Mouse (Mus musculus) thymus, postnatal 14 days (tissue): ENCODE data around the gene Alk.

Source experiments
- DNase-seq: peaks from one replicate; pipeline ENCODE4 v3.0.0; 2021

The Alk gene

GRCm38 (mm10) chr17:72250482-72251405, 353.7 kb downstream of the Alk start:
- DNase-seq = no peak

GRCm38 (mm10) chr17:72242036-72242435, 362.4 kb downstream of the Alk start:
- DNase-seq = peak; percentile 6

- DNase-seq = no peak
These were observed 367.1 kb downstream of the Alk start for GRCm38 (mm10) chr17:72237315-72237714.

GRCm38 (mm10) chr17:72230891-72231290, 373.5 kb downstream of the Alk start:
- no peak for DNase-seq

- DNase-seq = no peak
These were observed 385.6 kb downstream of the Alk start for GRCm38 (mm10) chr17:72218816-72219215.

GRCm38 (mm10) chr17:72197576-72197975, 406.9 kb downstream of the Alk start:
- no peak for DNase-seq

- no peak for DNase-seq
These were observed 409.3 kb downstream of the Alk start for GRCm38 (mm10) chr17:72194976-72195650.

GRCm38 (mm10) chr17:72190536-72190935, 413.9 kb downstream of the Alk start:
- DNase-seq = no peak

- DNase-seq = no peak
These were observed 417.4 kb downstream of the Alk start for GRCm38 (mm10) chr17:72187026-72187425.

- DNase-seq = peak; percentile 10
These were observed 422.0 kb downstream of the Alk start for GRCm38 (mm10) chr17:72182414-72182813.

GRCm38 (mm10) chr17:72180200-72180599, 424.2 kb downstream of the Alk start:
- no peak for DNase-seq

GRCm38 (mm10) chr17:72179722-72180140, 424.7 kb downstream of the Alk start:
- DNase-seq = no peak

GRCm38 (mm10) chr17:72173778-72174177, 430.6 kb downstream of the Alk start:
- DNase-seq = no peak

GRCm38 (mm10) chr17:72168152-72168551, 436.3 kb downstream of the Alk start:
- no peak for DNase-seq

GRCm38 (mm10) chr17:72158857-72159385, 445.5 kb downstream of the Alk start:
- DNase-seq = no peak

- no peak for DNase-seq
These were observed 446.4 kb downstream of the Alk start for GRCm38 (mm10) chr17:72157830-72158629.

GRCm38 (mm10) chr17:72153038-72153437, 451.4 kb downstream of the Alk start:
- no peak for DNase-seq

- no peak for DNase-seq
These were observed 459.4 kb downstream of the Alk start for GRCm38 (mm10) chr17:72144946-72145598.

GRCm38 (mm10) chr17:72144461-72144860, 460.0 kb downstream of the Alk start:
- no peak for DNase-seq

GRCm38 (mm10) chr17:72132140-72132911, 472.1 kb downstream of the Alk start:
- no peak for DNase-seq

- DNase-seq = no peak
These were observed 482.8 kb downstream of the Alk start for GRCm38 (mm10) chr17:72121660-72122059.

GRCm38 (mm10) chr17:72120278-72120677, 484.1 kb downstream of the Alk start:
- no peak for DNase-seq
